Mouse (Mus musculus) liver, embryonic 13.5 days (tissue): ENCODE data around the gene Gm7138. TPM values are rescaled to one million over a fixed set of nuclear protein-coding genes. Genes with fewer than 3 reads are reported as not detected.
"Not testable (repeated sequence)": the region's sequence is repeated elsewhere in the genome, so short reads cannot be mapped to it uniquely, and the experiment has no call there.

Source experiments
- ATAC-seq: fragments of 200-750 bp; cut with Nextera tagmentation; 2 replicates; pipeline ENCODE4 v1.8.0; 2017; ENCODE audit warnings: low read depth, mild to moderate bottlenecking, moderate number of reproducible peaks, moderate library complexity
- DNase-seq: peaks from one replicate; pipeline ENCODE4 v3.0.0; 2022
- H3K27ac ChIP-seq: fragments of 300-500 bp; sonication (generic); 2 replicates; pipeline ENCODE4 v1.5.1; 2015; ENCODE audit warnings: moderate library complexity, mild to moderate bottlenecking, inconsistent platforms
- H3K27me3 ChIP-seq: fragments of 300-500 bp; sonication (generic); 2 replicates; pipeline ENCODE4 v1.6.1; 2015; ENCODE audit warnings: mild to moderate bottlenecking, inconsistent platforms
- H3K36me3 ChIP-seq: fragments of 300-500 bp; sonication (generic); 2 replicates; pipeline ENCODE4 v1.6.1; 2015; ENCODE audit warnings: mild to moderate bottlenecking, inconsistent platforms
- H3K4me1 ChIP-seq: fragments of 300-500 bp; sonication (generic); replicated peaks from 2 replicates; pipeline ENCODE4 v1.6.1; 2015; ENCODE audit warnings: inconsistent platforms
- H3K4me2 ChIP-seq: fragments of 300-500 bp; sonication (generic); 2 replicates; pipeline ENCODE4 v1.6.1; 2015; ENCODE audit warnings: inconsistent platforms, mild to moderate bottlenecking, moderate library complexity
- H3K4me3 ChIP-seq: fragments of 300-500 bp; sonication (generic); replicated peaks from 2 replicates; pipeline ENCODE4 v1.5.1; 2015; ENCODE audit warnings: mild to moderate bottlenecking, inconsistent platforms
- H3K9ac ChIP-seq: fragments of 300-500 bp; sonication (generic); 2 replicates; pipeline ENCODE4 v1.6.1; 2015; ENCODE audit warnings: mild to moderate bottlenecking, inconsistent platforms
- H3K9me3 ChIP-seq: fragments of 300-500 bp; sonication (generic); replicated peaks from 2 replicates; pipeline ENCODE4 v1.6.1; 2016; ENCODE audit warnings: inconsistent platforms
- WGBS: fragments of 180-500 bp; shearing (Covaris S2); methylation state at CpG from one replicate; pipeline ENCODE4 v1.1.7; 2015; ENCODE audit not compliant: insufficient replicate concordance; 5-methylcytosine and 5-hydroxymethylcytosine counted together
- polyA plus RNA-seq: library from polyadenylated mRNA; unstranded; fragments of >200 nt; fragmentation: Nextera tagmentation; extraction: Ambion mirVana; gene quantifications from 2 replicates; pipeline ENCODE4 v1.2.1, GENCODE M21; 2015

Gm7138 gene
- polyA plus RNA-seq, 1 experiment from 2014 or later = not detected

- Histone ChIP-seq H3K9ac (no peak overlapping the region), H3K9me3 (no peaks in the 10 kb centered on the region), H3K36me3 (no peaks in the 10 kb centered on the region), H3K4me2 (no peak overlapping the region), H3K27me3 (no peaks in the 10 kb centered on the region), H3K4me3 (no peak overlapping the region), H3K4me1 (no peaks in the 10 kb centered on the region), H3K27ac (no peak overlapping the region)
- 55% methylated on average over 2 of the region's 2 CpGs for WGBS
- DNase-seq (no peak), ATAC-seq (no peak)
These were observed 11.9 kb upstream of the Gm7138 start for GRCm38 (mm10) chr10:77788621-77789020.

- H3K9ac ChIP-seq, H3K4me3 ChIP-seq: not testable (repeated sequence)
- WGBS = 30% methylated on average over 1 of the region's 1 CpGs
These were observed 11.1 kb upstream of the Gm7138 start, which contains the start of gene Gm7137 for GRCm38 (mm10) chr10:77787876-77788275. TSS of gene Gm7137 (minus strand) at chr10:77788200.

GRCm38 (mm10) chr10:77783396-77783795, 6.7 kb upstream of the Gm7138 start:
- not testable (repeated sequence) for H3K4me2 ChIP-seq, H3K36me3 ChIP-seq, H3K9ac ChIP-seq, H3K4me1 ChIP-seq, H3K27ac ChIP-seq, H3K27me3 ChIP-seq, DNase-seq, ATAC-seq, H3K4me3 ChIP-seq, H3K9me3 ChIP-seq
- WGBS = 53% methylated on average over 3 of the region's 3 CpGs

More at GRCm38 (mm10) chr10:77787876-77788275, 11.1 kb upstream of the Gm7138 start, which contains the start of gene Gm7137:
- H3K36me3 ChIP-seq, H3K9me3 ChIP-seq, H3K27me3 ChIP-seq, H3K27ac ChIP-seq, H3K4me1 ChIP-seq, ATAC-seq, H3K4me2 ChIP-seq, DNase-seq: not testable (repeated sequence)

- DNase-seq, H3K36me3 ChIP-seq, H3K4me3 ChIP-seq, H3K27me3 ChIP-seq, H3K9ac ChIP-seq, ATAC-seq, H3K4me1 ChIP-seq, H3K9me3 ChIP-seq, H3K27ac ChIP-seq, H3K4me2 ChIP-seq: not testable (repeated sequence)
- 31% methylated on average over 1 of the region's 1 CpGs for WGBS
These were observed 5.7 kb upstream of the Gm7138 start, which contains the start of gene Gm3250 for GRCm38 (mm10) chr10:77782442-77782841. TSS of gene Gm3250 (minus strand) at chr10:77782542.

- not testable (repeated sequence) for H3K9me3 ChIP-seq, H3K9ac ChIP-seq, DNase-seq, H3K4me2 ChIP-seq, H3K36me3 ChIP-seq, H3K27ac ChIP-seq, H3K4me1 ChIP-seq, ATAC-seq, H3K27me3 ChIP-seq, H3K4me3 ChIP-seq
- 47% methylated on average over 1 of the region's 3 CpGs for WGBS
These were observed 4.6 kb downstream of the Gm7138 start for GRCm38 (mm10) chr10:77772142-77772541.

- H3K4me3 ChIP-seq, H3K9ac ChIP-seq, H3K4me2 ChIP-seq, DNase-seq, H3K27ac ChIP-seq, H3K27me3 ChIP-seq, H3K9me3 ChIP-seq, ATAC-seq, H3K36me3 ChIP-seq, H3K4me1 ChIP-seq: not testable (repeated sequence)
- 18% methylated on average over 1 of the region's 1 CpGs for WGBS
These were observed 5.5 kb downstream of the Gm7138 start, which contains the start of gene Gm3238 for GRCm38 (mm10) chr10:77771225-77771624. TSS of gene Gm3238 (minus strand) at chr10:77771325.

- H3K9me3 ChIP-seq = no peaks in the 10 kb centered on the region
- no peaks in the 10 kb centered on the region for H3K4me1 ChIP-seq
- no peaks in the 10 kb centered on the region for H3K36me3 ChIP-seq
- H3K27ac ChIP-seq = no peak overlapping the region
- ATAC-seq (no peak), DNase-seq (no peak)
- no peak overlapping the region for H3K4me3 ChIP-seq
- H3K4me2 ChIP-seq = no peak overlapping the region
- no peak overlapping the region for H3K9ac ChIP-seq
- H3K27me3 ChIP-seq = no peaks in the 10 kb centered on the region
- 56% methylated on average over 1 of the region's 1 CpGs for WGBS
These were observed 7.0 kb downstream of the Gm7138 start for GRCm38 (mm10) chr10:77769727-77770126.

- H3K4me3 ChIP-seq, H3K9me3 ChIP-seq, H3K9ac ChIP-seq, H3K4me2 ChIP-seq, H3K4me1 ChIP-seq, H3K27ac ChIP-seq, H3K27me3 ChIP-seq, DNase-seq, ATAC-seq, H3K36me3 ChIP-seq: not testable (repeated sequence)
- WGBS = 50% methylated on average over 1 of the region's 1 CpGs
These were observed 17.2 kb downstream of the Gm7138 start, which contains the start of gene Gm3233 for GRCm38 (mm10) chr10:77759582-77759981. TSS of gene Gm3233 (minus strand) at chr10:77759682.

- ATAC-seq (no peak), DNase-seq (no peak)
These were observed 23.3 kb downstream of the Gm7138 start for GRCm38 (mm10) chr10:77753448-77753847.

GRCm38 (mm10) chr10:77752312-77752711, 24.4 kb downstream of the Gm7138 start:
- not testable (repeated sequence) for ATAC-seq, H3K4me1 ChIP-seq, H3K27ac ChIP-seq, H3K9me3 ChIP-seq, H3K36me3 ChIP-seq, H3K4me3 ChIP-seq, H3K9ac ChIP-seq, DNase-seq, H3K27me3 ChIP-seq, H3K4me2 ChIP-seq
- 39% methylated on average over 3 of the region's 3 CpGs for WGBS

More at GRCm38 (mm10) chr10:77753448-77753847, 23.3 kb downstream of the Gm7138 start:
- H3K4me2 ChIP-seq = no peak overlapping the region
- no peaks in the 10 kb centered on the region for H3K4me1 ChIP-seq
- H3K9ac ChIP-seq = no peak overlapping the region
- H3K9me3 ChIP-seq = no peaks in the 10 kb centered on the region
- no peak overlapping the region for H3K4me3 ChIP-seq
- no peaks in the 10 kb centered on the region for H3K27me3 ChIP-seq
- H3K36me3 ChIP-seq = no peaks in the 10 kb centered on the region
- no peak overlapping the region for H3K27ac ChIP-seq

- DNase-seq, H3K27me3 ChIP-seq, H3K4me1 ChIP-seq, H3K9me3 ChIP-seq, H3K4me3 ChIP-seq, H3K9ac ChIP-seq, ATAC-seq, H3K27ac ChIP-seq, H3K4me2 ChIP-seq, H3K36me3 ChIP-seq: not testable (repeated sequence)
- 45% methylated on average over 1 of the region's 1 CpGs for WGBS
These were observed 25.5 kb downstream of the Gm7138 start, which contains the start of gene Gm9736 for GRCm38 (mm10) chr10:77751254-77751653. TSS of gene Gm9736 (minus strand) at chr10:77751354.

GRCm38 (mm10) chr10:77750686-77751085, 26.1 kb downstream of the Gm7138 start:
- H3K4me3 ChIP-seq, H3K4me2 ChIP-seq, H3K9me3 ChIP-seq, H3K9ac ChIP-seq, DNase-seq, H3K27ac ChIP-seq, H3K36me3 ChIP-seq, ATAC-seq, H3K27me3 ChIP-seq, H3K4me1 ChIP-seq: not testable (repeated sequence)
- 52% methylated on average over 1 of the region's 1 CpGs for WGBS
